Mouse (Mus musculus) lung, adult 2 months (tissue): ENCODE data around the gene Sema3f.

Source experiments
- CTCF ChIP-seq: fragments of 200-500 bp; IDR thresholded peaks from 2 replicates; pipeline ENCODE4 v1.5.1; 2011; ENCODE audit warnings: mild to moderate bottlenecking, low read length, control low read depth; ENCODE audit not compliant: insufficient read depth
- POLR2A ChIP-seq: fragments of 200-500 bp; IDR thresholded peaks from 2 replicates; pipeline ENCODE4 v1.6.1; 2011; ENCODE audit warnings: low read depth, mild to moderate bottlenecking, control low read depth, low read length, borderline replicate concordance; ENCODE audit errors: extremely low read depth

- TF ChIP-seq CTCF = no peak
- no peak for TF ChIP-seq POLR2A
Measured at GRCm38 (mm10) chr9:107736185-107736485, 25.9 kb upstream of the Sema3f start.
